Mouse (Mus musculus) G1E (cell line): Measurements from ENCODE around the gene Adgrb2. TPM values are rescaled to one million over a fixed set of nuclear protein-coding genes. Genes with fewer than 3 reads are reported as not detected.

Experiments
- ATAC-seq: 2 replicates; pipeline ENCODE4 v1.8.0; 2016; ENCODE audit warnings: mild to moderate bottlenecking; ENCODE audit not compliant: insufficient number of reproducible peaks, poor library complexity, low FRiP score, severe bottlenecking; ENCODE audit errors: extremely low read depth
- DNase-seq: peaks from one replicate; pipeline ENCODE4 v3.0.0; 2012; ENCODE audit warnings: low spot score
- H3K27me3 ChIP-seq: 2 replicates; pipeline ENCODE4 v1.6.1; 2012; ENCODE audit warnings: mild to moderate bottlenecking, low read length, inconsistent platforms; ENCODE audit not compliant: insufficient read depth
- H3K36me3 ChIP-seq: replicated peaks from 2 replicates; pipeline ENCODE3; 2012; ENCODE audit warnings: mild to moderate bottlenecking, inconsistent platforms
- H3K4me1 ChIP-seq: 2 replicates; pipeline ENCODE4 v1.6.1; 2012; ENCODE audit warnings: low read depth, low read length, inconsistent platforms, mixed read lengths; ENCODE audit not compliant: insufficient read depth
- H3K4me3 ChIP-seq: 2 replicates; pipeline ENCODE4 v1.5.1; 2012; ENCODE audit warnings: low read depth, mild to moderate bottlenecking, inconsistent platforms, low read length, moderate library complexity, mixed read lengths
- H3K9me3 ChIP-seq: replicated peaks from 2 replicates; pipeline ENCODE4 v1.6.1; 2012; ENCODE audit warnings: inconsistent platforms
- CTCF ChIP-seq: IDR thresholded peaks from 2 replicates; pipeline ENCODE4 v1.5.1; 2012; ENCODE audit warnings: low read depth, low read length, inconsistent platforms, mixed read lengths
- GATA1 ChIP-seq: IDR thresholded peaks from 2 replicates; pipeline ENCODE4 v1.6.1; 2012; ENCODE audit warnings: borderline replicate concordance, low read length, inconsistent platforms, mixed read lengths
- GATA2 ChIP-seq: IDR thresholded peaks from 2 replicates; pipeline ENCODE4 v1.6.1; 2012; ENCODE audit warnings: low read depth, low read length, inconsistent platforms, borderline replicate concordance
- POLR2AphosphoS5 ChIP-seq: IDR thresholded peaks from 2 replicates; pipeline ENCODE4 v1.6.1; 2012; ENCODE audit warnings: low read depth, low read length, inconsistent platforms; ENCODE audit not compliant: insufficient replicate concordance
- TAL1 ChIP-seq: conservative IDR thresholded peaks from 2 replicates; pipeline ENCODE4 v1.6.1; 2012; ENCODE audit warnings: low read depth, low read length, inconsistent platforms, mixed read lengths
- polyA plus RNA-seq: library from polyadenylated mRNA; stranded (reverse); fragments of >175 nt; gene quantifications from 2 replicates; pipeline ENCODE4 v1.2.3, GENCODE M21; 2012
- total RNA-seq, 2 experiments: library from RNA; stranded (forward) in 1 of 2; stranded (reverse) in 1 of 2; fragments of 200-1000 nt in 1 of 2; fragments of >200 nt in 1 of 2; fragmentation: Nextera tagmentation in 1 of 2; gene quantifications; 2 replicates each; pipeline ENCODE4 v1.2.3; 2014 to 2017

Gene Adgrb2
- total and polyA plus RNA-seq, 3 experiments: 0.71 TPM; not detected in 2

GRCm38 (mm10) chr4:129993944-129994695, 9.4 kb downstream of the Adgrb2 start:
- DNase-seq (no peak), ATAC-seq (no peak)
- no peak overlapping the region for H3K4me3 ChIP-seq
- H3K4me1 ChIP-seq: no peaks in the 10 kb centered on the region
- no peaks in the 10 kb centered on the region for H3K9me3 ChIP-seq
- H3K27me3 ChIP-seq: peaks cover 38% of the 10 kb centered on the region
- TF ChIP-seq POLR2AphosphoS5: no peak
- H3K36me3 ChIP-seq: no peaks in the 10 kb centered on the region

GRCm38 (mm10) chr4:129994728-129995127, 10.1 kb downstream of the Adgrb2 start:
- Histone ChIP-seq H3K9me3 (no peaks in the 10 kb centered on the region), H3K4me3 (no peak overlapping the region), H3K4me1 (no peaks in the 10 kb centered on the region), H3K36me3 (no peaks in the 10 kb centered on the region), H3K27me3 (peaks cover 38% of the 10 kb centered on the region)
- DNase-seq: no peak
- no peak for ATAC-seq
- no peak for TF ChIP-seq CTCF
- TF ChIP-seq GATA2: no peak
- TF ChIP-seq POLR2AphosphoS5: no peak

GRCm38 (mm10) chr4:129995255-129995654, 10.6 kb downstream of the Adgrb2 start:
- no peak for DNase-seq
- no peaks in the 10 kb centered on the region for H3K36me3 ChIP-seq
- no peak overlapping the region for H3K4me3 ChIP-seq
- no peak for ATAC-seq
- H3K9me3 ChIP-seq: no peaks in the 10 kb centered on the region
- peaks cover 37% of the 10 kb centered on the region for H3K27me3 ChIP-seq
- no peak for TF ChIP-seq TAL1
- TF ChIP-seq GATA1: no peak
- TF ChIP-seq CTCF: no peak
- no peak for TF ChIP-seq POLR2AphosphoS5
- no peak for TF ChIP-seq GATA2
- no peaks in the 10 kb centered on the region for H3K4me1 ChIP-seq

- peaks cover 32% of the 10 kb centered on the region for H3K27me3 ChIP-seq
- no peaks in the 10 kb centered on the region for H3K36me3 ChIP-seq
- DNase-seq (no peak), ATAC-seq (no peak)
- TF ChIP-seq POLR2AphosphoS5: no peak
- no peak for TF ChIP-seq GATA2
- no peak for TF ChIP-seq TAL1
- no peak for TF ChIP-seq GATA1
- no peak for TF ChIP-seq CTCF
- H3K9me3 ChIP-seq: no peaks in the 10 kb centered on the region
- no peaks in the 10 kb centered on the region for H3K4me1 ChIP-seq
- H3K4me3 ChIP-seq: no peak overlapping the region
Observed at GRCm38 (mm10) chr4:129996015-129996414, 11.3 kb downstream of the Adgrb2 start.

GRCm38 (mm10) chr4:129998124-129998523, 13.5 kb downstream of the Adgrb2 start:
- no peaks in the 10 kb centered on the region for H3K4me1 ChIP-seq
- H3K4me3 ChIP-seq: no peak overlapping the region
- DNase-seq (no peak), ATAC-seq (no peak)
- H3K9me3 ChIP-seq: no peaks in the 10 kb centered on the region
- H3K36me3 ChIP-seq: no peaks in the 10 kb centered on the region
- TF ChIP-seq CTCF: no peak
- TF ChIP-seq GATA1: no peak
- TF ChIP-seq POLR2AphosphoS5: no peak
- TF ChIP-seq TAL1: no peak
- TF ChIP-seq GATA2: no peak
- peaks cover 27% of the 10 kb centered on the region for H3K27me3 ChIP-seq

GRCm38 (mm10) chr4:130001710-130002109, 17.0 kb downstream of the Adgrb2 start:
- no peak for DNase-seq
- H3K27me3 ChIP-seq: peaks cover 28% of the 10 kb centered on the region

More at GRCm38 (mm10) chr4:130001710-130002109, 17.0 kb downstream of the Adgrb2 start:
- no peaks in the 10 kb centered on the region for H3K9me3 ChIP-seq
- H3K36me3 ChIP-seq: no peaks in the 10 kb centered on the region
- no peak overlapping the region for H3K4me3 ChIP-seq
- no peak for ATAC-seq
- H3K4me1 ChIP-seq: no peaks in the 10 kb centered on the region
- TF ChIP-seq TAL1 (no peak), CTCF (no peak), GATA2 (no peak), GATA1 (no peak), POLR2AphosphoS5 (no peak)
